In the genomic region with DNA sequence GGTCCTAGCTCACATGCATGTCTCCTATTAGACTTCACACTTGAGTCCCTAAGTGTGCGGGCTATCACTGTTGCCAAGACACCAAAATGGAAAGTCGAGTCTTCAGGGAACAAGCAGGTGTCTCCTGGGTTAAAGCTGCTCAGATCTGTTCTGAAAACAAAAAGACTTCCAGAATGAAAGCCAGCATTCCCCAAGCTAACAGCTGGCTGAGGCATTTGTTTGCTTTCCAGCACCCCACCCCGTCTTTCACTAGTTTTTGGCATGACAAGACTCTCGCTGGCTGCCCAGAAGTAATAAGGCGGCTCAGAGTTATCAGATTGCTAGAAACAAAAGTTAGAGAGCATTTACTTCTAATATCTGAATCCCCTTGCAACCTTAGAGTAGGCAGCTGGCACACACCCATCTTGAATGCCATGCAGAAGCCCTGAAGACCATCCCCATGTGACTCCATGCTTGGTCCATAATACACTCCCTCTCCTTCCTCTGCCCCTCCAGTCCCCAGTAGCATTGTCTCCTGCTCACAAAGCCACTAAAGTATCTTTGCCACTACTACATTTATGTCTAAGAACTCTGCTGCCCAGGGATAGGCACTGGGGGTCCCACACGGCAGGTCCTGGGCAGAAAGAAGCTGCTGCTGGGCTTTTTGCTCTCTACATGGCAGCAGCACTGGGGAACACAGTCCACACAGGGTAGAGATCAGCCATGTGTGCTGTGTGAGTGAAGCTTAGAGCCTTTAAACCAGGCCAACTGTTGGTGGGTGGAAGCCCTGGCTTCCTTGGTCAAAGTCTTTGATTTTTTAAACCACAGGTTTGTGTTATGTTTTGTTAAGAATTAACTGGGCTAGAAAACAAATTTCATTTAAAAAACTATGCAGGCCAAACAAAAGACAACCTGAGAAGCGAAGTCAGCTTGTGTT, we compare ENCODE assay signal across 14 mouse cellular contexts.
DNase-seq lines count a peak whose midpoint lies in the region; ATAC-seq lines count a peak whose summit lies in the region.
"Had no signal": no experiment of that assay in that cellular context is flagged by ENCODE, and none has a peak within 500 bp of the region (broad histone marks: within the 10 kb centered on the region; RNA-seq: fewer than 3 reads in every experiment).

No protein-coding gene starts in this region.

- H3K27me3 ChIP-seq in limb, embryonic 13.5 days = 0 out of 2 replicates have a peak, but pooled peaks cover 4% of the 10 kb centered on the region
- H3K27me3 ChIP-seq in liver, embryonic 11.5 days (replicated peaks; ENCODE audit: control insufficient read depth, insufficient read depth, low read length) = no peaks in the 10 kb centered on the region
- H3K27me3 ChIP-seq: heart, embryonic 15.5 days; intestine, embryonic 15.5 days; liver, embryonic 15.5 days; Patski had no signal

- ATAC-seq in limb, embryonic 13.5 days (ENCODE audit: low FRiP score, low read depth) = peak; percentile 74
- ATAC-seq in liver, embryonic 11.5 days (replicated peaks; ENCODE audit: low FRiP score) = no peak
- ATAC-seq: forebrain, embryonic 14.5 days; intestine, embryonic 15.5 days; Patski had no signal

- H3K9ac ChIP-seq in limb, embryonic 13.5 days = no peak overlapping the region
- H3K9ac ChIP-seq in liver, embryonic 11.5 days (ENCODE audit: low read depth, low read length) = no peak overlapping the region
- H3K9ac ChIP-seq: heart, embryonic 15.5 days; intestine, embryonic 15.5 days; liver, embryonic 15.5 days had no signal

- no peaks in the 10 kb centered on the region for H3K36me3 ChIP-seq in limb, embryonic 13.5 days
- H3K36me3 ChIP-seq in liver, embryonic 11.5 days (ENCODE audit: control insufficient read depth, insufficient read depth, low read length) = no peaks in the 10 kb centered on the region
- H3K36me3 ChIP-seq: heart, embryonic 15.5 days; intestine, embryonic 15.5 days; liver, embryonic 15.5 days had no signal

- H3K4me1 ChIP-seq in limb, embryonic 13.5 days = no peaks in the 10 kb centered on the region
- H3K4me1 ChIP-seq in liver, embryonic 11.5 days (replicated peaks; ENCODE audit: control insufficient read depth, insufficient read depth, low read length) = no peaks in the 10 kb centered on the region
- H3K4me1 ChIP-seq: heart, embryonic 15.5 days; intestine, embryonic 15.5 days; liver, embryonic 15.5 days had no signal

- peak; percentile 8 to 10 for DNase-seq in heart, postnatal 36 days
- DNase-seq in heart, postnatal 4 days = no peak
- DNase-seq in ovary, postnatal 36 days (ENCODE audit: low spot score) = peak; percentile 7
- no peak for DNase-seq in ovary, adult 18-20 months (ENCODE audit: low spot score)
- no peak for DNase-seq in layer of hippocampus, postnatal 14 days (ENCODE audit: low spot score in 2 of 2)
- no peak for DNase-seq in liver, embryonic 11.5 days (ENCODE audit: low spot score)
- DNase-seq: adrenal gland, postnatal 14 days; cerebellum, adult 18-20 months had no signal

- no peak overlapping the region; the same call in 1 of the 2 replicates for H3K27ac ChIP-seq in limb, embryonic 13.5 days
- no peak overlapping the region for H3K27ac ChIP-seq in liver, embryonic 11.5 days (ENCODE audit: low read depth, low read length)
- H3K27ac ChIP-seq: heart, embryonic 15.5 days; intestine, embryonic 15.5 days; liver, embryonic 15.5 days had no signal

- no peak overlapping the region for H3K4me2 ChIP-seq in limb, embryonic 13.5 days (replicated peaks)
- no peak overlapping the region for H3K4me2 ChIP-seq in liver, embryonic 11.5 days
- H3K4me2 ChIP-seq: heart, embryonic 15.5 days; intestine, embryonic 15.5 days; liver, embryonic 15.5 days had no signal

- WGBS in limb, embryonic 13.5 days = 77% methylated on average over 7 of the region's 7 CpGs
- WGBS in liver, embryonic 11.5 days = 79% methylated on average over 7 of the region's 7 CpGs

- H3K4me3 ChIP-seq in limb, embryonic 13.5 days = no peak overlapping the region
- H3K4me3 ChIP-seq in liver, embryonic 11.5 days (ENCODE audit: low read depth, low read length) = no peak overlapping the region
- H3K4me3 ChIP-seq: heart, embryonic 15.5 days; intestine, embryonic 15.5 days; liver, embryonic 15.5 days had no signal

- H3K9me3 ChIP-seq in limb, embryonic 13.5 days = no peaks in the 10 kb centered on the region
- H3K9me3 ChIP-seq in liver, embryonic 11.5 days (ENCODE audit: control insufficient read depth, low read length) = no peaks in the 10 kb centered on the region; the same call in 1 of the 2 replicates
- H3K9me3 ChIP-seq: heart, embryonic 15.5 days; intestine, embryonic 15.5 days; liver, embryonic 15.5 days had no signal

- intact Hi-C loops in heart, postnatal 36 days (cut with DNase I) = no loop called here

Comparison
In these comparisons a context has a peak if more than half of its experiments do, and no peak if none do; other contexts are left out.
1. DNase-seq: peak in heart, postnatal 36 days (2 of 2) and ovary, postnatal 36 days (single experiment); none in heart, postnatal 4 days (single experiment), ovary, adult 18-20 months (single experiment), layer of hippocampus, postnatal 14 days (0 of 2) and liver, embryonic 11.5 days (single experiment).